Mouse (Mus musculus) layer of hippocampus, adult 2 months (tissue): ENCODE measurements at regions not wholly inside any gene's neighbourhood (a gene's known extent, or its start where the extent isn't known, plus 50 kb on each side); places are given as distances from the start of the nearest gene placed in this dataset.

Source experiments
- DNase-seq, 2 experiments: peaks; one replicate each; pipeline ENCODE4 v3.0.0; 2022; ENCODE audit warnings: low spot score in 2 of 2
- H3K27ac ChIP-seq: fragments of 200-600 bp; 2 replicates; pipeline ENCODE4 v1.8.1; 2022
- H3K4me3 ChIP-seq: fragments of 200-600 bp; 2 replicates; pipeline ENCODE4 v1.8.1; 2022; ENCODE audit warnings: mild to moderate bottlenecking
- CTCF ChIP-seq: fragments of 200-600 bp; conservative IDR thresholded peaks from 2 replicates; pipeline ENCODE4 v1.8.1; 2022; ENCODE audit warnings: antibody characterized with exemption, mild to moderate bottlenecking, moderate library complexity

- H3K27ac ChIP-seq: no peak overlapping the region
- no peak for TF ChIP-seq CTCF
- H3K4me3 ChIP-seq: no peak overlapping the region
- no peak for DNase-seq
Measured at GRCm38 (mm10) chr16:25615229-25615628, 68.3 kb upstream of the Trp63 start.

GRCm38 (mm10) chr16:25615646-25616045 lies 67.9 kb upstream of the Trp63 start:
- Histone ChIP-seq H3K4me3 (no peak overlapping the region), H3K27ac (no peak overlapping the region)
- DNase-seq: no peak
- TF ChIP-seq CTCF: no peak

DNA sequence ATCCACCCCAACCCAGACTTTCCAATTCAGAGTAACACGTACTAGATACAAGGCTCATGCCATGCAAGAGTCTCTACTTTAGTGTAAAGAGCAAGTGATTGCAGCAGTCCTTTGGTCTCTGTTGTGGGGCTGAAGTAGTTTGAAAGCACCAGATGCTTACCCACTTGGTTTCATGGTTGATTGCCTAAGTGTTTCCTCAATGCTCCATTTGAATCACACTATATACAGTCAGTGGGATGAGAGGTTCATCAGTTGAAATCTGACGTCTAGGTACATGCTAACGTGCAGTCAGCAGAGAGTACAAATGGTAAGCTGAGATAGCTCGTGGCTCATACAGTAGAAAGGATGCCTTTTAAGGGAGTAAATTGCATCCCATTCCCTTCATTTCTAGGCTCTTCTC lies 64.7 kb upstream of the Trp63 start:
- no peak overlapping the region for H3K27ac ChIP-seq
- no peak for TF ChIP-seq CTCF
- DNase-seq: no peak
- H3K4me3 ChIP-seq: no peak overlapping the region

DNA sequence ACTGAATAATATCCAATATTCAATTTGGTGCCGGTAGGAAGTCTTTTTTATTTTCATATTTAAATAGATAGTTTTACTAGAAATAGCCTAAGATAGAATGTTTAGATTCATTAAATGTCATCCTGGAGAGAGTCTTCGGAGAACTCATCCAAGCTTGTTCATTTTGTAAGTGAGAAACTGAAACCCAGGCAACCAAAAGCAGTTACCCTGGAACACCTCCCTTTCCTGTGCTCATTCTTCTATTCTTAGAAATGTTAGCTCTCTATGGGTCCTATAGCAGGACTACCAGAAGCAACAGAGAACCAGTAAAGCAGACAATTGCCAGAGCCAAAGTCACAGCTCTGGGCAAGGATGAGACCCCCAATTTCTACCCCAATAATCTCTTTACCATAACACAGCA lies 60.9 kb upstream of the Trp63 start:
- no peak for DNase-seq
- Histone ChIP-seq H3K4me3 (no peak overlapping the region), H3K27ac (no peak overlapping the region)
- no peak for TF ChIP-seq CTCF

GRCm38 (mm10) chr16:25623986-25624623 lies 59.5 kb upstream of the Trp63 start:
- no peak for DNase-seq
- no peak overlapping the region for H3K27ac ChIP-seq
- TF ChIP-seq CTCF: no peak
- H3K4me3 ChIP-seq: no peak overlapping the region

- no peak overlapping the region for H3K4me3 ChIP-seq
- TF ChIP-seq CTCF: no peak
- H3K27ac ChIP-seq: no peak overlapping the region
- DNase-seq: no peak
Measured at GRCm38 (mm10) chr16:25629750-25630149, 53.8 kb upstream of the Trp63 start.

DNA sequence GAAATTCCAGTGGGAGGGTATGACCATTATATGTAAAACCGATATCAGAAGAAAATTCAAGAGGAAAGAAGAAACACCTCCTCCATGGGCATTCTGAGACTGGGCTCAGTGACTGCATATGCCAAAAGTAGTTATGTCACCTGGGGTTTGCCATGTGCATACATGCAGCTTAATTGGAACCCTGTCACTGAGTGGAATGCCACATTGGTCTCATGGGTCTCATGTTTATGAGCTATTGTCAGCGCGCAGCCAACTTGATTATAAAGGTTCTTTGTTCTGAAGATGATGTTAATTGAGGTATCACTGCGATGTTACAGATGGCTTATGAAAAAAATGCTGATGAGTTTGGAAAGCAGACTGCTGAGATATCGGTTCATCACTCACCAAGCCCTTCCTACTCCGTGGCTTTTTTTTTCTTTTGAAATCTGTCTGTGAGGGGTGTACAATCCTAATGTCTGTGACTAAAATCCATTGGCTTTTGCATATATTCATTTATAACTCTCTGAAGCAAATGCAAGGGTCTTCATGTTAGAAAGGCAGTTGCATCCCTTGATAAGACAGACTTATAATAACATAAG lies 52.3 kb upstream of the Trp63 start:
- TF ChIP-seq CTCF: no peak
- Histone ChIP-seq H3K27ac (no peak overlapping the region), H3K4me3 (no peak overlapping the region)
- no peak for DNase-seq
